Mouse (Mus musculus) left cerebral cortex, postnatal 36 days (tissue): Measurements from ENCODE around the gene Il2. TPM values are rescaled to one million over a fixed set of nuclear protein-coding genes. Genes with fewer than 3 reads are reported as not detected.

ENCODE experiments used
- DNase-seq, 2 experiments: peaks; one replicate each; pipeline ENCODE4 v3.0.0; 2021 to 2022; ENCODE audit warnings: low spot score in 2 of 2, mixed read lengths in 1 of 2
- intact Hi-C: fragments of 180-260 bp; cut with DNase I; formaldehyde crosslinking; loops from one replicate; pipeline ENCODE4 v1.15.1; 2025
- total RNA-seq, 2 experiments: library from RNA; stranded (reverse); gene quantifications; 2 replicates each; pipeline ENCODE4 v1.2.3; 2021

Gene Il2
- total RNA-seq, 2 experiments from 2014 or later: not detected

- intact Hi-C loops: no loop called here
- DNase-seq: no peak
These were observed 40.9 kb downstream of the Il2 start for GRCm38 (mm10) chr3:37084860-37085259.

GRCm38 (mm10) chr3:37073211-37073610 lies 52.5 kb downstream of the Il2 start:
- intact Hi-C loops: loop anchor here (2.0 kb wide), 1 partner anchor 132 kb away; no protein-coding TSS in a partner anchor

More at GRCm38 (mm10) chr3:37073211-37073610, 52.5 kb downstream of the Il2 start:
- no peak for DNase-seq

Other genes with a start within 250 kb of the Il2 start
- gene Adad1, start 62.4 kb downstream of the Il2 start, total RNA-seq: not detected
- not detected for gene Il21, start 106.7 kb upstream of the Il2 start, total RNA-seq
- gene Bbs12, start 186.6 kb upstream of the Il2 start, total RNA-seq: 1 to 10 TPM; 3.3 to 4.1 TPM
- 1 to 10 TPM; 9.3 TPM for gene Cetn4, start 186.7 kb upstream of the Il2 start, total RNA-seq
- 1 to 10 TPM; 3.6 to 4.2 TPM for gene Fgf2, start 222.4 kb upstream of the Il2 start, total RNA-seq